Mouse (Mus musculus): Measurements from ENCODE around the gene Dmac1. TPM values are rescaled to one million over a fixed set of nuclear protein-coding genes. Genes with fewer than 3 reads are reported as not detected.
"Not testable (repeated sequence)": the region's sequence is repeated elsewhere in the genome, so short reads cannot be mapped to it uniquely, and the experiment has no call there.

The Dmac1 gene
- polyA plus RNA-seq, 1 experiment from 2014 or later, result 127 TPM

DNA sequence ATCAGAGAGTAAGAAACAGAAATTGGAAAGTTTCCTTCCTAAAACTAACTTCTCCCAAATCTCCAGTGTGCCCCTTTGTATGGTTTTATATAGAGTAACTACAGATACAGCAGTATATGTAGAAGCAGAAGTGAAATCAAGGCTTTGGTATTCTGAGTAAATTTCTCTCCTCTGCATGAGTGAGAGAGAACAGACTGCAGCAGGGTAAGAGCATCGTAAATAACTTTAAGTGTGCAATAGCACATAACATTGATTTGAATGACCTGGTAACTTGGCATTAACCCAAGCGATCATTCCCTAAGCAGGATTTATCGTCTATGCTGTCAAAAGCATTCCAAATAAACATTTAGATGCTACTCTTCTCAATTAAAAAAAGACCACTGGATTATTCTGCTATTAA lies 18.7 kb downstream of the Dmac1 start:
- H3K36me3 ChIP-seq (ENCODE audit: control insufficient read depth, insufficient read depth, low read length), result no peaks in the 10 kb centered on the region
- no peak overlapping the region for H3K4me3 ChIP-seq (ENCODE audit: low read depth, low read length)
- 85% methylated on average over 3 of the region's 3 CpGs for WGBS
- DNase-seq (ENCODE audit: low spot score) (no peak), ATAC-seq (ENCODE audit: low read depth) (no peak)
- H3K9ac ChIP-seq (ENCODE audit: low read depth, low read length), result no peak overlapping the region
- no peaks in the 10 kb centered on the region for H3K4me1 ChIP-seq (ENCODE audit: control insufficient read depth, insufficient read depth, low read length)
- H3K27ac ChIP-seq (replicated peaks; ENCODE audit: low read depth, low read length), result no peak overlapping the region
- no peaks in the 10 kb centered on the region for H3K27me3 ChIP-seq (replicated peaks; ENCODE audit: control insufficient read depth, insufficient read depth, low read length)
- H3K4me2 ChIP-seq (ENCODE audit: low read depth, low read length), result no peak overlapping the region
- no peaks in the 10 kb centered on the region for H3K9me3 ChIP-seq (ENCODE audit: control insufficient read depth, low read length)

DNA sequence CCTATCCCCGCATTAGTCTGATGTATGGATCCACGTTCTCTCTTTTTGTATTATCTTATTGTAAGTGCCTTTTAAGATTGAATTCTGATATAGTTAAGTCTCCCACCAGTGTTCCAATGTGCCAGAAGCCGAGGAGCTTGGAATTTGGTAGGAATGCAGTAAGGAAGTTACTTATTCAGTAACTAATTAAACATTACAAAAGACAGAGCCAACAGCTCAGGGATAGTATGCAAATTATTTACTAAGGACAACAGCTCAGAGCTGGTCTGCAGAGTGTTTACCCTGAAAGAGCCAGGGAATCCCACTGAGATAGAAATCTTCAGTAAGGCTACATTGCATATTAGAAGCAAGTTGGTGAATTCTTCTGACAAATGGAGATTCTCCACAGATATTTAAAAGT lies 43.5 kb downstream of the Dmac1 start:
- not testable (repeated sequence) for H3K9me3 ChIP-seq (ENCODE audit: control insufficient read depth, low read length); ATAC-seq (ENCODE audit: low read depth); H3K36me3 ChIP-seq (ENCODE audit: control insufficient read depth, insufficient read depth, low read length); H3K4me1 ChIP-seq (ENCODE audit: control insufficient read depth, insufficient read depth, low read length); H3K4me2 ChIP-seq (ENCODE audit: low read depth, low read length); H3K27me3 ChIP-seq (replicated peaks; ENCODE audit: control insufficient read depth, insufficient read depth, low read length); H3K4me3 ChIP-seq (ENCODE audit: low read depth, low read length); H3K27ac ChIP-seq (replicated peaks; ENCODE audit: low read depth, low read length); DNase-seq (ENCODE audit: low spot score); H3K9ac ChIP-seq (ENCODE audit: low read depth, low read length)
- 36% methylated on average over 3 of the region's 3 CpGs for WGBS
